Mouse (Mus musculus) monocyte, adult 5-6 weeks (primary cell): ENCODE data around the gene Miox. TPM values are rescaled to one million over a fixed set of nuclear protein-coding genes. Genes with fewer than 3 reads are reported as not detected.

Experiments used
- ATAC-seq: fragments of 153-309, 156-312 bp; replicated peaks from 2 replicates; pipeline ENCODE4 v1.8.0; 2017; ENCODE audit warnings: mild to moderate bottlenecking; ENCODE audit not compliant: low TSS enrichment, insufficient number of reproducible peaks, severe bottlenecking, poor library complexity, low FRiP score
- total RNA-seq: library from RNA; stranded (forward); fragments of 200-1000, 200-491, 200-594 nt; gene quantifications from 3 replicates; pipeline ENCODE4 v1.2.3, GENCODE M21; 2017

Gene Miox
- total RNA-seq: not detected in 3 replicates

GRCm38 (mm10) chr15:89334271-89334670 lies at the start of gene Miox:
TSS of gene Miox (plus strand) at chr15:89334398.
- ATAC-seq: no peak

- ATAC-seq: no peak
Observed at GRCm38 (mm10) chr15:89285004-89285403, 49.2 kb upstream of the Miox start.

GRCm38 (mm10) chr15:89285478-89285877 lies 48.7 kb upstream of the Miox start:
- no peak for ATAC-seq

GRCm38 (mm10) chr15:89286114-89286513 lies 48.1 kb upstream of the Miox start:
- ATAC-seq: no peak

GRCm38 (mm10) chr15:89286582-89286981 lies 47.6 kb upstream of the Miox start:
- no peak for ATAC-seq

- ATAC-seq: no peak
Observed at GRCm38 (mm10) chr15:89288227-89288767, 45.9 kb upstream of the Miox start.

GRCm38 (mm10) chr15:89289455-89289854 lies 44.7 kb upstream of the Miox start:
- no peak for ATAC-seq

GRCm38 (mm10) chr15:89291521-89291920 lies 42.7 kb upstream of the Miox start:
- no peak for ATAC-seq

GRCm38 (mm10) chr15:89292795-89293194 lies 41.4 kb upstream of the Miox start:
- no peak for ATAC-seq

GRCm38 (mm10) chr15:89293778-89294177 lies 40.4 kb upstream of the Miox start:
- ATAC-seq: no peak

- no peak for ATAC-seq
Observed at GRCm38 (mm10) chr15:89295580-89296165, 38.5 kb upstream of the Miox start.

GRCm38 (mm10) chr15:89296465-89296864 lies 37.7 kb upstream of the Miox start:
- no peak for ATAC-seq

- no peak for ATAC-seq
Observed at GRCm38 (mm10) chr15:89297695-89298094, 36.5 kb upstream of the Miox start.

- ATAC-seq: no peak
Observed at GRCm38 (mm10) chr15:89300180-89300579, 34.0 kb upstream of the Miox start.

GRCm38 (mm10) chr15:89300600-89300999 lies 33.6 kb upstream of the Miox start:
- ATAC-seq: no peak

GRCm38 (mm10) chr15:89305966-89306365 lies 28.2 kb upstream of the Miox start:
- ATAC-seq: no peak

- no peak for ATAC-seq
Observed at GRCm38 (mm10) chr15:89307461-89307860, 26.7 kb upstream of the Miox start.

GRCm38 (mm10) chr15:89308406-89309139 lies 25.6 kb upstream of the Miox start:
- ATAC-seq: no peak

- ATAC-seq: 0 out of 2 replicates have a peak, but pooled peaks have one; percentile 23
Observed at GRCm38 (mm10) chr15:89309962-89310498, 24.2 kb upstream of the Miox start.

- ATAC-seq: no peak
Observed at GRCm38 (mm10) chr15:89313359-89313758, 20.8 kb upstream of the Miox start.
